Mouse (Mus musculus) layer of hippocampus, postnatal 14 days (tissue): ENCODE results near the gene Slc41a3. TPM values are rescaled to one million over a fixed set of nuclear protein-coding genes. Genes with fewer than 3 reads are reported as not detected.
"Not testable (repeated sequence)": the region's sequence is repeated elsewhere in the genome, so short reads cannot be mapped to it uniquely, and the experiment has no call there.

ENCODE experiments used
- DNase-seq, 2 experiments: peaks; one replicate each; pipeline ENCODE4 v3.0.0; 2021 to 2022; ENCODE audit warnings: low spot score in 2 of 2, mixed read lengths in 1 of 2
- total RNA-seq, 2 experiments: library from RNA; stranded (reverse); gene quantifications; 2 replicates each; pipeline ENCODE4 v1.2.3; 2021

The Slc41a3 gene
- total RNA-seq, 2 experiments from 2014 or later = 5.9 to 9.1 TPM

DNA sequence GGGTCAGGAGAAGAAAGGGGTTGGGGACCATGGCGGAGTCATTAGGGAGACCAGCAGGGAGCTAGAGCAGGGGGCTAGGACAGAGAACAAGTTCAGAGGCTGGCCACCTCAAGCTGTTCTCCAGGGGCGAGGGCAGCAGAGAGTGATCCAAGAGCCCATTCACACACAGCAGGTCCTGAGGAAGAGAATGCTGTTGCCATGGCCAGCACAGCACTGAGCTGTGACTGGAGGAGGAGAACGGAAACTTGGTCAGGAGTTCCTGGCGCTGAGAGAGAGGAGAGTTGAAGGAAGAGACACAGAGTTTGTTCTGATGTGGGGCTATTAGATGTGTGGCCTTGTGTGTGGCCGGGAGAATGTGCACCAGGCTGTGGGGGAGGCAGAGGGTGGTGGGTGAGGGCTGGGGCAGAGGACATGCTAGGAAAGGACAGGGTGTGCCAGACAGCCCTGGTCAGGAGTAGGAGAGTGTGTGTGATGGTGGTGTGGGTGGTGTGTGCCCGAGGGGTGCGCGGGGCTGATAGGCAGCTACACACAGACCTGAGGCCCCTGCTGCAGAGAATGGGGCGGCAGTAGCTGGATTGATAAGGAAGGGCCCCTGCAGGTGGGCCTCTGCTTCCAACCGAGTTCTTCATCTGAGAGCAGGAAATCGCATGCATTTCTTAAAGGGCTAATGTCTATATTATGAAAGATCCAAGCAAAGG, 18.4 kb downstream of the Slc41a3 start:
- no peak for DNase-seq

DNA sequence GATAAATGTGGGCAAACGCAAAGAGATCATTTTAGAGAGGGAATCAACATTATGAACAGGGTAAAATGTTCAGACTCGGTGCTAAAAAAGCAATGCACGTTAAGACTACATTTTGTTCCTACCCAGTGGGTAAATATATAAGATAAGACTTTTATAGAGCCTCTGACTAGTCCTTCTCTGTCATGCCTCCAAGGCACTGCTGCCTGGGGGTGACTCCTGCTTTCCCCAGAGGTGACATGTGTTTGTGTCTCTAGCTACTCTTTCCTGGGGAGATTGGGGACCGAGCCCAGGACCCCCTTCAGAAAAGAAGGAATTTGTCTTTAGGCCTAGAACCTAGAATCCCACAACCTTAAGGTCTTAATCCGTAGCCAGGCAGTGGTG, 18.9 kb downstream of the Slc41a3 start:
- DNase-seq = no peak

DNA sequence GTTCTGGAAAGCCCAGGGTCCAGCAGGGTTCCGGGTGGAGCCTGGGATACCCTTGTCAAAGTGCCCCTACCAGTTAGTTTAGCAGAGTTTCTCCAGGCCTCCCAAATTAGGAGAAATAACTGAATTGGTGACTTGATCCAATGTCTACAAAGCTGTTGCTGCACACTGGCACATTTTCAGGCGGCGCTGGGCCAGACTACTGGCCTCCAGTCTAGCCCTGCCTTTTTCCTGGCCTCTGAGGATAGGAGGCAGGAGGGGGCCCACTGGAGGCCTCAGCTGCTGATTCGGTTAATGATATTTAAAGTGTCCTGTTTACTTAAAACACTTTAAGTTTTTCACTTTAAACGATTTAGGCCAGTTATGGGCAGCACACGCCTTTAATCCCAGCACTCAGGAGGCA, 19.7 kb downstream of the Slc41a3 start:
- DNase-seq = peak; percentile 15 to 40

DNA sequence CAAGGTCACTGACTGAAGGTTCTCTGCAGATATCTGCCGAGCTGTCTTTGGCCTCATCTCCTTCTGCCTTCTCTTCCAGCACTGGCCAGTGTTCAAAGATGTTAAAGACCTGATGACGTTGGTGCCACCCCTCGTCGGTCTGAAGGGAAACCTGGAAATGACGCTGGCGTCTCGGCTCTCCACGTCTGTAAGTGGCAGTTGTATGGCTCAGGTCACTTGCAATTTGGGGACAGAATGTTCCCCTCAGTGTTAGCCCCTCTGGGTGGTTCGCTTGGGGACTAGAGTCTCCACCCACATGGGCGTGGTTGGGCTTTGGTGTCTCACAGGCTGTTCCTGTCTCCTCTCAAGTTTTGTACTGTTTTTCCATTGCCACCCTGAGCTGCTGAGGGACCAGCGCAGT, 20.2 kb downstream of the Slc41a3 start:
- DNase-seq = no peak

DNA sequence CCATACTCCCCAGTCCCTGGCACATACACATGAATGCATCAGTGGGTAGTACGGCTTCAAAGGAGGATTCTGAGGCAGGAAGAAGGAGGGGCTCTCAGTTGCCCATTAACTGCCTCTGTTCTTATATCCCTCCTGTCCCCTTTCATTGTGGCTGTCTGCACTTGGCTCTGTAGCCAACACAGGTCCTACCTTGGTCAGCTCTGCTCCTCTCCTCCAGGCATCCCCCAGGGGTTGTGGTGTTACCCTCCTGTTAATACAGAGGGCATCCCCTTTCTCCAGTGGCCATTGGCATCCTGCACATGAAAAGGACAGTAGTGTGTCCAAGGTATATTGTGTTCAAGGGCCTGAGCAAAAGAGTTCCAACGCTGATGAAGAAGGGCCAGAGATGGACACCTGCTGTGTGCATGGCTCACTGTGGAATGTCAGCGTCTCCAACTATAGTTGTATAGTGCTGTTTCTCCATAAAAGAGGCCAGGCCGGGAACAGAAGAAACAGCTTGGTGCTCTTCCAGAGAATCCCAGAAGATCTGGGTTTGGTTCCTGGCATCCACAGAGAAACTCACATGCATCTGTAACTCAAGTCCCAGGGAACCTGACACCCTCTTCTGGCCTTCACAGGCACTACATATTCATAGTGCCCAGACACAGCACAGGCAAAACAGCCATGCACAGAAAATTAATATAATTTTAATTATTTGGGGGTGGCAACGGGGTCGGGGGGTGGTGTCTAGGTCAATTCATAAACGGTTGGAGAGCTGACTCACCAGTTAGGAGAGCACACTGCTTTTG, 20.9 kb downstream of the Slc41a3 start:
- no peak for DNase-seq

DNA sequence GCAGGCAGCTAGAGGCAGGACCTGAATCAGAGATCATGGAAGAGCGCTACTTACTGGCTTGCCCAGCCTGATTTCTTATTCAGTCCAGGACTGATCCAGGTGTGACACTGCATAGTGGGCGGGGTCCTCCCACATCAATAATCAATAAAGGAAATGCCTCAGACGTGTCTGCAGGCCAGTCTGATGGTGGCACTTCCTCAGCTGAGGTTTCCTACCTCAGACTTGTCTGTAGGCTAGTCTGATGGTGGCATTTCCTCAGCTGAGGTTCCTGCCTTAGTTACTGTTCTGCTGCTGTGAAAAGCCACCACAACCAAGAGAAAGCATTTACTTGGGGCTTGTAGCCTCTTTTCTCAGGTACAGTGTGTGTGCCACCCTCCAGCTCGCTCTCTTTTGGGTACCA, 23.0 kb downstream of the Slc41a3 start:
- DNase-seq = no peak

DNA sequence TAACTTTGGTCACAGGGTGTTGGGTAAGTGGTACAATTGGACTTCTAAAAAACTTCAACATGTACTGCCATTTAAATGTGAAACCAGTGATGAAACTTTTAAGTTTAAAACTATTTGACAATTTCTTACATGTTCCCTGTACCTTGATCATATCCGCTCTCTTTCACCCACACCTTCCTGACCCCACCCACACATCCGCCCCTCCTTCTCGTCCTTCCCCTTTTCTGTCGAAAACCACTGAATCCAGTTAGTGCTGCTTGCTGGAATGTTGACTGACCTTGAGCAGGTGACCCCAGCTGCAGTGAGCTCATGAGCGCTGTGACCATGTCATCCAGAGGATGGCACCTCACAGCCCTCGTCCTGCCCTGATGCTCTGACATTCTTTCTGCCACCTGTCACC, 25.0 kb downstream of the Slc41a3 start:
- DNase-seq = no peak

DNA sequence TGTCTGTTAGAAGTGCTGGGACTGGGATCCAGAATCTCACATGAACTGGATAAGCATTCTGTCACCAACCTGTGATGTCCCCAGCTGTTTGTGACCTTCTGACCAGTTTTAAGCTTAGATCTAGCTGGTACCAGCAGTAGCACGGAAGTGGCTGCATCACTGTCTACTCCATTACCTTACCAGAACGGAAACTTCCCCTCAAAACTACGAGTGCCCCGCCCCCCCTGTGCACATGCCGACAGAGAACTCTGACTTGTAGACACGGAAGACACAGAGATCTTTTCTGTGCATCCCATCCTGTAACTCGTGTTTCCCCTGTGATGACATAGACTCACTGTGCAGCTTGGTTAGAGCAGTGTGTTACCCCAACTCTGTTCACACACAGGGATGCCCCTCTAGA, 25.9 kb downstream of the Slc41a3 start:
- no peak for DNase-seq

DNA sequence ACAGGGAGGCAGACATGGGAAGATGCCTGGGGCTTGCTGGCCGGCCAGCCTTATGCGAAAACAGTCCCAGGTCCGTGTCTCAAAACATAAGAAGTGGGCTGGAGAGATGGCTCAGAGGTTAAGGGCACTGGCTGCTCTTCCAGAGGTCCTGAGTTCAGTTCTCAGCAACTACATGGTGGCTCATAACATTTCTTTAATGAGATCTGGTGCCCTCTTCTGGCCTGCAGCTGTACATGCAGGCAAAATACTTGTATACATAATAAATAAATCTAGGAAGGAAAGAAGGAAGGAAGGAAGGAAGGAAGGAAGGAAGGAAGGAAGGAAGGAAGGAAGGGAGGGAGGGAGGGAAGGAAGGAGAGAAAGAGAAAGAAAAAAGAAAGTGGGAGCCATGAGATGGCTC, 28.0 kb downstream of the Slc41a3 start:
- not testable (repeated sequence) for DNase-seq

DNA sequence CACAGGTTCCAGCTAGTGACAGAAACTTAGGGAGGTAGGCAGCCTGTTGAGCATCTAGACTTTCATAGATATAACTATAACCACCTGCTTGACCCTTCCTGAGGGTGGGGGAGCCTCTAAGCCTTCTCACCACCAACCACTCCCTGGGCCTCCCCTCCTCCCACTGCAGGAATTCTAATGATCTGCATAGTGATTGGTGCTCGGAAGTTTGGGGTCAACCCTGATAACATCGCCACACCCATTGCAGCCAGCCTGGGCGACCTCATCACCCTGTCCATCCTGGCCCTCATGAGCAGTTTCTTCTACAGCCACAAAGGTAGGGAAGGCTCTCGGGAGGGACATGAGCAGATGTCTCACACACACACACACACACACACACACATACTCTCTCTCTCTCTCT, 30.6 kb downstream of the Slc41a3 start:
- DNase-seq = no peak

DNA sequence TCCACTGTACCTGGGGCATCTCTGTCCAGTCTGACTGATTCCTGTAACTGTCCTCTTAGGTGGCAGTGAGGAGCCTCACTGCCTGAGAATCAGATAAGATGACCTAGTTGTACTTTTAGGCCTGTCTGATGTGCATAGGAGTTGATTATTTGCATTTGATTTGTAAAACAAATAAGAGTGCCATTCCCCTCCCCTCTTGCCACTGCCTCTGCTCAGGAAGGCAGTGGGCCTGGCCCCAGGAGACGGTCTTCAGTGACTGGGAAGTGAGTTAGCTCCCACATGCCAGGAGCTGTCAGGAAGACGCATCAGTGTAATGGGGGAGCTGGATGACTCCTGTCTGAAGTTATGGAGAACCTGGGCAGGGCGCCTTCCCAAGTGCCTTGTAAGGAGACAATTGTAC, 31.1 kb downstream of the Slc41a3 start:
- DNase-seq = no peak

DNA sequence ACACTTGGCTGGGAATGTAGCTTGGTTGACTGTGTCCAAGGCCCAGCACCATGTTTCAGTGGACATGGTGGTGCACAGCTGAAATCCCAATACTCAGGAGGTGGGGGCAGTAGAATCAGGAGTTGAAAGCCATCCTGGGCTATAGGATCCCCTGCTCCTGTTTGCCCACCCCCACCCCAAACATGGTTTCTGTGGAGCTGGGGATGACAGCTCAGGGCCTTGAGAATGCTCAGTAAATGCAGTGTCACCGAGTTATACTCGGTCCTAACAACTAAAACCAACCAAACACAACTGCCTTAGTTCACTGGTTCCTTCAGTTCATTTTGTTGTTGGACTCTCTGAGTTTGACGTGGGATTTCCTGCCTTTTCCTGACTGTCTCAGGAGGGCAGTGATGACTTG, 38.5 kb downstream of the Slc41a3 start:
- DNase-seq = no peak

DNA sequence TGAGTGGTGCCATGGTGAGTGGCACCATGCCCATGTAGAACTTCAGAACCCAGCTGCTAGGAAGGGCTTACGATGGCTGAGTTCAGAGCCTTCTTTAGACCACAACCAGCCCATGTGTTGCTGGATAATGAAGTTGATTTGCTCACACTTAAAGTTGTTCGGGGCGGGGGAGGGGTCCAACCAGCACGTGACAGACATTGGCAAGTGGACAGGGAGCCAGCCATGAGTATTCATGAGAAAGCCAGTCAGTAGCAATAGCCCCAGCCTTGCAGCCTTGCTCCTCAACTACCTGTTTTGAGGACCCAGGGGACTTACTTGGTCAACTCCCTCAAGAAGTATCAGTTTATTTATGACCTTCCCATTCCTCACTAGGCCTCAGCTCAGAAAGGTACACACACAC, 40.4 kb downstream of the Slc41a3 start:
- DNase-seq = no peak

DNA sequence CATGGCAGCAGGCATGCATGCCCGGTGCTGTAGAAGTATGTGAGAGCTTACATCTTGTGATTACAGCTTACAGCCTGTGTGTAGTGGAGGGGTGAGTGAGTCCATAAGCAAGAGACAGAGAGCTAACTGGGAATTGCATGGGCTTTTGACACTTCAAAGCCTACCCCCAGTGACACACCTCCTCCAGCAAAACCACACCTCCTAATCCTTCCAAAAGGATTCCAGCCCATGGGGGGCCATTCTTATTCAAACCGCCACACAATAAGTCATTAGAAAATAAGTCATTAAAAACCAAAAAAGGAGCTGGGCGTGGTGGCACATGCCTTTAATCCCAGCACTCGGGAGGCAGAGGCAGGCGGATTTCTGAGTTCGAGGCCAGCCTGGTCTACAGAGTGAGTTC, 43.9 kb downstream of the Slc41a3 start:
- DNase-seq = no peak

DNA sequence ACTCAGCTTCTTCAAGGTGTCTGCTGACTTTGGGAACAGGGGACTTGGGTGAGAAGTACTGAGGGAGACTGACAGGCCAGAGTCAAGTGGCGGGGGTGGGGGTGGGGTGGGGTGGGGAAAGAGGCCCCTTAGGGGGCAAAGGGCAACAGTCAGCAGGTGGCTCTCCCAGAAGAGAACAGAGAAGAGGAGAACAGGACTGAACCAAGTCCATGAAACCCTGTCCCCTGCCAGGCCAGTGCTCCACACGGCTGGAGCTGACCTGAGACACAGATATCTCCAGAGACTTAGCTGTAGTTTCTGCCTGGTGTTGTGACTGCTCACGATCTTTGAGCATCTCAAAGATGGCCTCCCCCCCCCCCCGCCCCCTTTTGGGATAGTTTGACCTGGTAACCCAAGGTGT, 44.8 kb downstream of the Slc41a3 start:
- no peak for DNase-seq

DNA sequence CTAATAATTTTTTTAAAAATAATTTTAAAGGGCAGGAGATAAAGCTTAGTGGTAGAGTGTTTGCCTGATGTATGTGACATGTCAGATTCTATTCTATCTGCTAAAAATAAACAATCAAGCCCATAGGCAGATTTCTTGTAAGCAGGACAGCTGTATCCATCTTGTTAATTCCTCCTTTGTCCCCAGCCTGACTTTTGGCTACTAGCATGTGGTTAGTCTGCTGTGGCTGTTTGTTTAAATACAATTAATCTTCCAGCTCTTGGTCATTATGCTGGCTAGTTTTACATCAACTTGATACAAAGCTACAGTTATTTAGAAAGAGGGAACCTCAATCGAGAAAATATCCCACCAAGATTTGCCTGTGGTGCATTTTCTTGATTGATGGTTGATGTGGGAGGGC, 46.1 kb downstream of the Slc41a3 start:
- DNase-seq = no peak

DNA sequence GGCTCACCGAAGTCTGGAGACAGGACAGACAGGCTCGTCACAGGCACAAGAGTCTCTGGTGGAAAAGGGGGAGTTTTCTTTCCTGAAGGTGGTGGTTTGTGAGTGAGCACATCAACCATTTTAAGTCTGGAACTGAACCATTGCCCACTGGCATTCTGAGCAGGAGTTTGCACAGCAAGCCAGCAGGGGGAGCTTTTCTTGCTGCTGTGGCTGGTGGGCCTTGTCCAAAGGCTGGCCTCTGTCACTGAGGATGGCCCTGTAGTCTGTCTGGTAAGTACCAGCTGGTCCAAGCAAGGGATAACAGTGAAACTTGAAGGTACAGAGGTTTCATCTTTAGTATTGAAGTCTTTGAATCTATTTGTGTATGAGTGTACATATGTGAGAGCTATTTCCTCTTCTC, 49.2 kb downstream of the Slc41a3 start:
- peak in 1 of 2 experiments; percentile 28 for DNase-seq

DNA sequence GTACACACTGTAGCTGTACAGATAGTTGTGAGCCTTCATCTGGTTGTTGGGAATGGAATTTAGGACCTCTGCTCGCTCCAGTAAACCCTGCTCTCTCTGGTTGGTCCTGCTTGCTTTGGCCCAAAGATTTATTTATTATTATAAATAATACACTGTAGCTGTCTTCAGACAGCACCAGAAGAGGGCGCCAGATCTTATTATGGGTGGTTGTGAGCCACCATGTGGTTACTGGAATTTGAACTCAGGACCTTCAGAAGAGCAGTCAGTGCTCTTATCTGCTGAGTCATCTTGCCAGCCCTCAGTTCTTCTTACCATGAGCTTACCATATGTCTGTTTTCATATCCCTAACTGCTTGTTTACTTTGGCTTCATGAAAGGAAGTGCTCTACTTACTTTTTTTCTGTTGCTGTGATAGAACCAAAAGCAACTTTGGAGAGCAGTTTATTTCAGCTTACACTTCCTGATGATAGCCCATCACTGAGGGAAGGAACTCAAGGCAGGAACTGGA, 51.9 kb downstream of the Slc41a3 start:
- not testable (repeated sequence) for DNase-seq

DNA sequence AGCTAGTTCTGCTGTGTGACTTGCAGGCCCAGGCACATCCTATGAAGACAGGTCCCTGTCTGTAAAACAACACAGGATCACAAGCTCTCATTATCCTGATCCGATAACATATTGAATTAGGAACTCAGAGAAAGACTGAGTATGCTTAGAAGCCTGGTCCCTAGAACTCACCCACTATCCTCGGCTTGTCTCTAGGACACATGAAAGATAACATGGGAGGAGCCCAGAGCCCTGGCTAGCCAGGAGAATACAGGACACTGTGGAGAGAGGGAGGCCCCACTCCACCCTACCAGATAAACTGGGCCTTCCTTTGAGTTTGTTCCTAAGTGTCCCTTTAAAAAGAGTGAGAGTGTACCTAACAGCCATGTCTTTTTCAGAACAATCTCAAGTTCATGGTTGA, 55.4 kb downstream of the Slc41a3 start:
- DNase-seq = no peak

DNA sequence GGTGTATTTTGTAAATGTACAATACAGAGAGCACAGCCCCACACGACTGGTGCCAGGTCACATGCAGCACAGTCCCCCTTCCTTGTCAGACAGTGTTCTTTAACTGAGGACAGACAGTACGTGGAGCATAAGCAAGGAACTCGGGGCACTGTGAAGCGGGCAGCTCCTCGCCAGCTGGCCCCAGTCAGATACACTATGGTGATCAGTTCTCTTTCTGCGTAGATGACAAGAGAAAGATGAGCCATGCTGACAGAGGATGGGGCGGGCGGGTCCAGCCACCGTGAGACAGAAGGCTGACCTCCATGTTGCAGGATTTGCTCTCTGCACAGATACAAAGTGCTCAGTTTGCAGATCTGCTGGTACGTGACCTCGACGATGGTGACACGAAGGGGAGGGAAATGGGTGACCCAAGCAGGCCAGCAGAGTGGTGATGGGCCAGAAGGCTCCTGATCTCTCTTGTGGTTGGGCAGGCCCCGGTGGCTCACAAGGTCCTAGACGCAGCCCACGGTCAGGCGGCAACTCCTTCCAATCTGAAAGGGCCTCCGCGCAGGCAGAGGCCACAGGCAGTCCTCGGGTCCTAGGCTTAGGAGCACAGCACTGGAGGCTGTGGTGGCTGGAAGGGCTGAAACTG, 56.0 kb downstream of the Slc41a3 start:
- DNase-seq = peak in 1 of 2 experiments; percentile 18

DNA sequence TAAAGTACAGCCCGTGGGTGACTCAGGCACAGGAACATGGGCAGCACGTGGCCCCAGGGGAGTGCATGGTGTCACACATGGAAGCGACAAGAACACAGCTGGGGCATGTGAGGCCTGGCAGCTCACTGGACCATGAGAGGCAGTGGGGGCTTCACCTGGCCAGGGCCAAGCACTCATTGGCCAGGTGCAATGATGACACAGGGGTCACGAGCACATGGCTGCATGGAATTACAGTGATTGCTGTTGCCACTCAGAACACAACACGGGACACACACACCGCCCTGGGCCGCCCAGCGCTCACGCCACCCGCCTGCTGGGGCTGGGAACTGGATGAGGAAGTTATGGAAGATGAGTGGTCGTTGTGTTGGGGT, 56.5 kb downstream of the Slc41a3 start:
- no peak for DNase-seq

DNA sequence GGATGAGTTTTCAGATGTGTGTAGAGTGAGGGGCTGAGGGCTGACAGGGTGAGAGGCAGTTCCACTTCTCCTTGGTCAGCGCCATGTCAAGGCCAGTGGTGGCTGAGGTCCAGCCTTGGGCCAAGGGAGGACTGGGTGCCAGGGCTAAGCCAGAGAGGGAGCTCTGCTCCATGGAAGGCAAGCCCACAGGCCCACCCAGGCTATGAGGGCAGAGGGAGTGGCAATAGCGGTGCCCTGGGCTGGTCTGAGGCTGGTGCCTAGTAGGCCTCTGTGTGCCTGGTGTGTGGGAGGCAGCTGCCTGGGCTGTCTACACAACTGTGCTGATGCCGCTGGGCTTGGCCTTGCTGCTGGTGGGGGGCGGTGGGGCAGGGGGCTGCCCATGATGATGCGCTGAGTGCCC, 57.6 kb downstream of the Slc41a3 start:
- DNase-seq = no peak
